Mouse (Mus musculus) brown adipose tissue, adult 24 weeks (tissue): ENCODE measurements around the gene Myo6. TPM values are rescaled to one million over a fixed set of nuclear protein-coding genes. Genes with fewer than 3 reads are reported as not detected.

Experiments
- H3K27ac ChIP-seq: fragments of 200-500 bp; replicated peaks from 2 replicates; pipeline ENCODE4 v1.5.1; 2012; ENCODE audit warnings: low read depth, mild to moderate bottlenecking, low read length
- H3K4me1 ChIP-seq: fragments of 200-500 bp; 2 replicates; pipeline ENCODE4 v1.6.1; 2012; ENCODE audit warnings: low read length, mixed read lengths; ENCODE audit not compliant: control insufficient read depth, insufficient read depth, insufficient read length
- H3K4me3 ChIP-seq: fragments of 200-500 bp; 2 replicates; pipeline ENCODE4 v1.5.1; 2012; ENCODE audit warnings: low read depth, mild to moderate bottlenecking, low read length, moderate library complexity; ENCODE audit not compliant: insufficient read depth
- polyA plus RNA-seq: library from polyadenylated mRNA; stranded (reverse); fragments of >200 nt; gene quantifications from 2 replicates; pipeline ENCODE4 v1.2.4, GENCODE M21; 2012; ENCODE audit not compliant: missing spikeins, insufficient read depth, insufficient read length

Gene Myo6
- polyA plus RNA-seq, 1 experiment, result 15.9 TPM

GRCm38 (mm10) chr9:80172396-80173222 lies 7.8 kb downstream of the Myo6 start:
- no peak overlapping the region for H3K27ac ChIP-seq
- H3K4me1 ChIP-seq, result peaks cover 4% of the 10 kb centered on the region; the same call in 1 of the 2 replicates
- H3K4me3 ChIP-seq, result no peak overlapping the region

DNA sequence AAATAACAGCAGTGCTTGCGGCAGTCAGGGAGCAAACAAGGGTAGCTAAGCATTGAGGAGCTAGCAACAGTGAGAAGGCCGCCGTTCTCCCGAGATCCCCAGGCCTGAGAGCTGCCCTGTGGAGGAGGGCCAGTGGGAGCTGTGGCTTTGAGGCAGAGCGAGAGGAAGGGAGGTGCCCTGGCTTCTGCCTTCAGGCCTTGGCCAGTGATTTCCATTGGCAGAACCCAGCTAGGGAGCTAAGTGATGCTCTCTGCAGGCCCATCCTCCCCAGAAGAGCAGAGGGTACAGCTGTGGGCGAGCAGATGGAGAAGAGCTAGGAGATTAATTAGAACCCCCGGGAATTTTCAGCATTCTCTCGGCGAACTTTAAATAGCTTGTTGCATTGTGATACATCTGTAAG lies 8.8 kb downstream of the Myo6 start:
- Histone ChIP-seq H3K4me1 (peaks cover 4% of the 10 kb centered on the region; the same call in 1 of the 2 replicates), H3K27ac (no peak overlapping the region), H3K4me3 (no peak overlapping the region)

- Histone ChIP-seq H3K27ac (no peak overlapping the region), H3K4me1 (peaks cover 10% of the 10 kb centered on the region), H3K4me3 (no peak overlapping the region)
Observed at GRCm38 (mm10) chr9:80176696-80177478, 12.1 kb downstream of the Myo6 start.

- H3K4me3 ChIP-seq, result no peak overlapping the region
- H3K27ac ChIP-seq, result no peak overlapping the region
- peaks cover 7% of the 10 kb centered on the region for H3K4me1 ChIP-seq
Observed at GRCm38 (mm10) chr9:80178670-80179069, 13.8 kb downstream of the Myo6 start.

GRCm38 (mm10) chr9:80179688-80180087 lies 14.9 kb downstream of the Myo6 start:
- H3K4me3 ChIP-seq, result no peak overlapping the region
- H3K27ac ChIP-seq, result no peak overlapping the region
- H3K4me1 ChIP-seq, result peaks cover 6% of the 10 kb centered on the region

DNA sequence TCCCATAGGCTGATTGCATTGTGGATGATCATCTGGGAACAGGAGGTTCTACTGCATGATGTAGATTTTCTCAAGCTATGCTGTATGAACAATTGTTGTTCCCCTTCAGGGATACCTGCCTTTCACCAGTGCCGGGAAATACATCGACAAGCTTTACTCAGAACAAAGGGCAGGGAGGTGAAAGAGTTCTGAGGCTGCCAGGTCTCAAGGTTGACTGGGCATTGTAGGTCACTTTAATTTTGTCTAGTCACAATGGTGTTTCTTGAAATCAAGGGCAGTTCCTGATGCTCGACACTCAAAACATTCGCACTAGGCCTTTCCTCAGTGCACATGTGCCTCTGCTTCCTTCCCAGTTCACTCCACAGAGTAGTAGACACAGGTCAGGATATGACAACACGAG lies 15.9 kb downstream of the Myo6 start:
- H3K4me3 ChIP-seq, result no peak overlapping the region
- H3K4me1 ChIP-seq, result peaks cover 6% of the 10 kb centered on the region
- no peak overlapping the region for H3K27ac ChIP-seq

GRCm38 (mm10) chr9:80181692-80182091 lies 16.9 kb downstream of the Myo6 start:
- Histone ChIP-seq H3K27ac (no peak overlapping the region), H3K4me1 (peaks cover 6% of the 10 kb centered on the region)

DNA sequence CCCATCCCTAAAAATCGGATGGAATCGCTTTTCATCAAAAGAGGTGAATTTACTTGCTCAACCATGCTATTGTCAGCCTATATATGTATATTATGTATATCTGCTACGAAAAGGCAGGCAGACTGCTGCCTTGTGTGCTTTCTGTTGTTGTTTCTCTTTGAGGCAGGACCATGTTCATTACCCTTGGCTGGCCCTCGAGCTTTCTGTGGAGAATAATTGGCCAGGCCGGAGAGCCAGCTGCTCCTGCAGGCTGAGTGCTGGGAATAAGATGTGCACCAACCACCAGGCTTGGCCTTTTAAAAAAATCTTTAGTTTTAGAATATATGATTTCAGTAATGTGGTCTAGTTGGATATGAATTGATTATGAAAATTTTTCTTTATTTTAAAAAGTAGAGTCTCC lies 19.3 kb downstream of the Myo6 start:
- Histone ChIP-seq H3K27ac (no peak overlapping the region), H3K4me1 (peaks cover 6% of the 10 kb centered on the region), H3K4me3 (no peak overlapping the region)

More at GRCm38 (mm10) chr9:80181692-80182091, 16.9 kb downstream of the Myo6 start:
- H3K4me3 ChIP-seq, result no peak overlapping the region

DNA sequence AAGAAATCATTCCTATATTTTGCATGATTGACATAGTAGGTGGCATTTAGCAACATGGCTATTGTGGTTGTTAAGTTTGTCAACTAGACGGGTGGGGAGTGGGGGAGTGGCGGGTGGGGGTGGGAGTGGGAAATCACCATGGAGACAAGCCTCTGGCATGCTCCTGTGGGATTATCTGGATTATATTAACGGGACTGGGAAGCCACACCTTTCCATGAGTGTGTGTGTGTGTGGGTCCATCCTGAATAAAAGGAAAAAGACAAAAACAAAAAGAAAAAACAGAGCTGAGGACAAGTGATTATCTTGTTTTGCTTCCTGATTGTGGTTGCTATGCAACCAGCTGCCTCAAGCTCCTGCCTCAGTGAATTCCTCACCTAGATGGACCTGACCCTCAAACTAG lies 20.9 kb downstream of the Myo6 start:
- H3K4me1 ChIP-seq, result peaks cover 4% of the 10 kb centered on the region
- no peak overlapping the region for H3K27ac ChIP-seq
- H3K4me3 ChIP-seq, result no peak overlapping the region

GRCm38 (mm10) chr9:80186693-80187092 lies 21.9 kb downstream of the Myo6 start:
- Histone ChIP-seq H3K4me3 (no peak overlapping the region), H3K4me1 (no peaks in the 10 kb centered on the region), H3K27ac (no peak overlapping the region)

DNA sequence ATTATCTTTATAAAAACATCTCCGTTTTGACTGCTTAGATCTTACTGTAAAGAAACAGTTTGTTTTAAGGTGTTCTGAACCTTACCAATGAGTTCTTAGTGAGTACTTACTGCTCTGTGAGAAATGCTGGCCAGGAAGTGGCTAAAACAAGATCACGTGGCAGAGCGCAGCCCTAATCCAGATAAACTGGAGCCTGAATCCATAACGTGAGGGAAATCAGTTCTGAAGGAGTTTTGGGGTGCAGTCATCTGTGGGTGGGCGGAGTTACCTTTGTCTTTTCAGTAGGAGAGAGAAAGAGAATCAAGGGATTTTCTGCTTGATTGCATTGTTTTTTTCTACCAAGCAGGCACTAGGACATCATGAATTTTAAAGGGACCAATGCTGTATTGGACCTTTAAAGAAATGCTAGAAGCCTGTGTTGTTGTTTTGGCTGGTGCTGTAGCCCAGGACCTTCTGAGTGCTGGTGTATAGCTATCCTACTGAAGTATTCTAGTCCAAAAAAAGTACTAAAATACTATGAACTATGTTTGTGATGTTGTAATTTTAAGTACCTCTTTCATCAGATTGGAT lies 23.6 kb downstream of the Myo6 start:
- Histone ChIP-seq H3K4me1 (no peaks in the 10 kb centered on the region), H3K4me3 (no peak overlapping the region), H3K27ac (no peak overlapping the region)

DNA sequence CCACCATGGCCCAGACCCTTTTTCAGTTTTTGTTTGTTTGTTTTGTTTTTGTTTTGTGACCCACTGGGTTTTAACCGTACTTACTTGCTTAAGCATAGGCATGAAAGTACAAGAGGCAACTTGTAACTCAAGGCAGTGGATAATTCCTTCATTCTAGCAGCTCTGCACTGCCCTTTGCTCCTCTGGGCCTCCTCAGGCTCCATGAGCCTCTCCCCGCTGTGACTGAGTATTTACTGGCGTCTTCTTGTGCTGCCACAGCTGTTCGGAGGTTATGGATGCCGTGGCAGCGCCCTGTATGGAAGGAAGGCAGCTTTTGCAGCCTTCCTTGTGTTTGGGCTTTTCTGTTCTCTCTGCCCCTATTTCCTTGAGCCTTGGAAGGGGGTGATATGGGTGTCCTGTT lies 26.4 kb downstream of the Myo6 start:
- Histone ChIP-seq H3K27ac (no peak overlapping the region), H3K4me1 (no peaks in the 10 kb centered on the region), H3K4me3 (no peak overlapping the region)

- Histone ChIP-seq H3K27ac (no peak overlapping the region), H3K4me3 (no peak overlapping the region), H3K4me1 (no peaks in the 10 kb centered on the region)
Observed at GRCm38 (mm10) chr9:80192324-80192723, 27.5 kb downstream of the Myo6 start.

- no peak overlapping the region for H3K4me3 ChIP-seq
- no peak overlapping the region for H3K27ac ChIP-seq
- no peaks in the 10 kb centered on the region for H3K4me1 ChIP-seq
Observed at GRCm38 (mm10) chr9:80194446-80194845, 29.6 kb downstream of the Myo6 start.

DNA sequence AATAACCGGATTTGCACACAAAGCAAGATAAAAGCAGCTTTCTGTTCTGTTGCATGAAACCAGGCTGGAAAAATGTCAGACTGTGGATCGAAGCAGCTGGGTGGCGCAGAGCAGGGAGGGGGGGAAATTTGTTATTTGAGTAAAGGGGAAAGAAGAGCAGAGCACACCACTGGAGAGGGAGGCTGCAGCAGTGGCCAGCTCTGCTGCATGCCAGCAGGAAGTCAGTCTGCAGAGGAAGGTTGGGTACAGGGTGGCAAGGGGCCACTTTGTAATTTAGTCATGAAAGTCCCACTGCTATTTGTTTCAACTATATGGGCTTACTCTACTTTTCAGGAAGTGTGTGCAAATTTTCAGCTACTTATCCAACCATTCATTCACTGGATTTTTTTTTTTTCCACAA lies 31.3 kb downstream of the Myo6 start:
- Histone ChIP-seq H3K4me1 (no peaks in the 10 kb centered on the region), H3K4me3 (no peak overlapping the region), H3K27ac (no peak overlapping the region)
